Mouse (Mus musculus) thymus, adult 2 months (tissue): ENCODE measurements around the gene Prkca. TPM values are rescaled to one million over a fixed set of nuclear protein-coding genes. Genes with fewer than 3 reads are reported as not detected.

Experiments
- DNase-seq: peaks from one replicate; pipeline ENCODE4 v3.0.0; 2021
- H3K27ac ChIP-seq: fragments of 200-500 bp; 2 replicates; pipeline ENCODE4 v1.5.1; 2012; ENCODE audit warnings: low read length, control low read depth; ENCODE audit not compliant: control insufficient read depth, insufficient read depth
- H3K27me3 ChIP-seq: fragments of 200-500 bp; 2 replicates; pipeline ENCODE4 v1.6.1; 2012; ENCODE audit warnings: mild to moderate bottlenecking, low read length, moderate library complexity, mixed read lengths; ENCODE audit not compliant: control insufficient read depth, insufficient read depth
- H3K36me3 ChIP-seq: fragments of 200-500 bp; 2 replicates; pipeline ENCODE4 v1.6.1; 2012; ENCODE audit warnings: mild to moderate bottlenecking, low read length, moderate library complexity; ENCODE audit not compliant: control insufficient read depth, insufficient read depth
- H3K4me1 ChIP-seq: fragments of 200-500 bp; replicated peaks from 2 replicates; pipeline ENCODE4 v1.6.1; 2012; ENCODE audit warnings: low read length; ENCODE audit not compliant: control insufficient read depth, insufficient read depth
- H3K4me3 ChIP-seq: fragments of 200-500 bp; 2 replicates; pipeline ENCODE4 v1.5.1; 2012; ENCODE audit warnings: mild to moderate bottlenecking, low read length, control low read depth, moderate library complexity; ENCODE audit not compliant: control insufficient read depth, insufficient read depth
- CTCF ChIP-seq: fragments of 200-500 bp; IDR thresholded peaks from 2 replicates; pipeline ENCODE4 v1.5.1; 2012; ENCODE audit warnings: mild to moderate bottlenecking, control low read depth, low read length, moderate library complexity, borderline replicate concordance; ENCODE audit not compliant: control insufficient read depth, poor library complexity, insufficient read depth; ENCODE audit errors: extremely low read depth
- POLR2A ChIP-seq: fragments of 200-500 bp; IDR thresholded peaks from 2 replicates; pipeline ENCODE4 v1.6.1; 2012; ENCODE audit warnings: mild to moderate bottlenecking, low read length, control low read depth, moderate library complexity; ENCODE audit not compliant: control insufficient read depth, poor library complexity, insufficient read depth; ENCODE audit errors: extremely low read depth
- WGBS: fragments of 180-500 bp; shearing (Covaris S2); methylation state at CpG from one replicate; pipeline ENCODE4 v1.1.7; 2018; 5-methylcytosine and 5-hydroxymethylcytosine counted together
- polyA plus RNA-seq: library from polyadenylated mRNA; depleted of rRNA; stranded (reverse); fragments of >200 nt; gene quantifications from 2 replicates; pipeline ENCODE4 v1.2.3, GENCODE M21; 2012

Prkca gene
- polyA plus RNA-seq, 1 experiment: 11.0 TPM

GRCm38 (mm10) chr11:108057138-108057537, 286.6 kb downstream of the Prkca start:
- no peaks in the 10 kb centered on the region for H3K4me1 ChIP-seq
- DNase-seq: no peak
- no peaks in the 10 kb centered on the region for H3K36me3 ChIP-seq
- TF ChIP-seq POLR2A: no peak
- 99% methylated on average over 6 of the region's 6 CpGs for WGBS
- no peak overlapping the region for H3K27ac ChIP-seq
- H3K4me3 ChIP-seq: no peak overlapping the region
- H3K27me3 ChIP-seq: no peaks in the 10 kb centered on the region

- 96% methylated on average over 3 of the region's 3 CpGs for WGBS
- no peaks in the 10 kb centered on the region for H3K36me3 ChIP-seq
- no peak for TF ChIP-seq POLR2A
- TF ChIP-seq CTCF: no peak
- no peak overlapping the region for H3K27ac ChIP-seq
- no peaks in the 10 kb centered on the region for H3K27me3 ChIP-seq
- H3K4me1 ChIP-seq: no peaks in the 10 kb centered on the region
- H3K4me3 ChIP-seq: no peak overlapping the region
- no peak for DNase-seq
Measured at GRCm38 (mm10) chr11:108054647-108055046, 289.1 kb downstream of the Prkca start.

GRCm38 (mm10) chr11:108053746-108054145, 290.0 kb downstream of the Prkca start:
- no peaks in the 10 kb centered on the region for H3K27me3 ChIP-seq
- no peak for TF ChIP-seq POLR2A
- no peak for TF ChIP-seq CTCF
- H3K4me1 ChIP-seq: no peaks in the 10 kb centered on the region
- H3K4me3 ChIP-seq: no peak overlapping the region
- DNase-seq: no peak
- 97% methylated on average over 10 of the region's 10 CpGs for WGBS
- H3K36me3 ChIP-seq: no peaks in the 10 kb centered on the region
- no peak overlapping the region for H3K27ac ChIP-seq

GRCm38 (mm10) chr11:108041669-108042068, 302.1 kb downstream of the Prkca start:
- 84% methylated on average over 7 of the region's 7 CpGs for WGBS
- Histone ChIP-seq H3K27ac (no peak overlapping the region), H3K4me1 (0 out of 2 replicates have a peak, but pooled peaks cover 1% of the 10 kb centered on the region), H3K4me3 (no peak overlapping the region), H3K27me3 (no peaks in the 10 kb centered on the region), H3K36me3 (no peaks in the 10 kb centered on the region)
- DNase-seq: no peak
- no peak for TF ChIP-seq POLR2A
- no peak for TF ChIP-seq CTCF

- H3K4me1 ChIP-seq: 0 out of 2 replicates have a peak, but pooled peaks cover 5% of the 10 kb centered on the region
- TF ChIP-seq CTCF (no peak), POLR2A (no peak)
- no peak overlapping the region for H3K27ac ChIP-seq
- WGBS: 94% methylated on average over 2 of the region's 2 CpGs
- DNase-seq: no peak
- H3K27me3 ChIP-seq: no peaks in the 10 kb centered on the region
- no peaks in the 10 kb centered on the region for H3K36me3 ChIP-seq
- no peak overlapping the region for H3K4me3 ChIP-seq
Measured at GRCm38 (mm10) chr11:108040823-108041222, 302.9 kb downstream of the Prkca start.

DNA sequence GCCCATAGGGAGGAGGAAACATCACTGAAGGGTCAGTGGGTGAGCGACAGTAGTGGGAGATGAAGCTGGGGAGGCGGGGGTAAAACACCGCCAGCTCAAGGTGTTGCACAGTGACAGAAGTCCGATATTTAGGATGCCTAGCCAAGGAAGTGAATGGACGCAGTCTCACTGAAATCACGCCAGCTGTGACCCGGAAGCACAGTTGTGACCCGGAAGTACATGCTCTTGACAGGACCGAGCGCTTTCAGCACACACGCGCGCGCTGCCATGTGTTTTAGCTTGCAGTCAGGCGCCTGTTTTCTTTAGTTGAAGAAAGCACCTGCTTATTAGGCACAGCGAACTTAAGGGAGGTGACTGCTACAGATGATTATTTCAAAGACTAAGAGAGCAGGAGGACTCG, 304.0 kb downstream of the Prkca start:
- 0 out of 2 replicates have a peak, but pooled peaks cover 5% of the 10 kb centered on the region for H3K4me1 ChIP-seq
- no peaks in the 10 kb centered on the region for H3K36me3 ChIP-seq
- no peak overlapping the region for H3K4me3 ChIP-seq
- WGBS: 97% methylated on average over 17 of the region's 17 CpGs
- no peak overlapping the region for H3K27ac ChIP-seq
- no peak for TF ChIP-seq CTCF
- TF ChIP-seq POLR2A: no peak
- H3K27me3 ChIP-seq: no peaks in the 10 kb centered on the region
- DNase-seq: no peak

GRCm38 (mm10) chr11:108038989-108039388, 304.7 kb downstream of the Prkca start:
- H3K4me3 ChIP-seq: no peak overlapping the region
- TF ChIP-seq CTCF: no peak
- no peak for TF ChIP-seq POLR2A
- no peak for DNase-seq
- H3K27me3 ChIP-seq: no peaks in the 10 kb centered on the region
- no peak overlapping the region for H3K27ac ChIP-seq
- H3K4me1 ChIP-seq: 0 out of 2 replicates have a peak, but pooled peaks cover 5% of the 10 kb centered on the region
- no peaks in the 10 kb centered on the region for H3K36me3 ChIP-seq
- 95% methylated on average over 12 of the region's 12 CpGs for WGBS
